Mouse (Mus musculus) G1E (cell line): ENCODE data around the gene Adcy2.

Experiments
- CTCF ChIP-seq: IDR thresholded peaks from 2 replicates; pipeline ENCODE4 v1.5.1; 2012; ENCODE audit warnings: low read depth, low read length, inconsistent platforms, mixed read lengths
- POLR2AphosphoS5 ChIP-seq: IDR thresholded peaks from 2 replicates; pipeline ENCODE4 v1.6.1; 2012; ENCODE audit warnings: low read depth, low read length, inconsistent platforms; ENCODE audit not compliant: insufficient replicate concordance
- TAL1 ChIP-seq: conservative IDR thresholded peaks from 2 replicates; pipeline ENCODE4 v1.6.1; 2012; ENCODE audit warnings: low read depth, low read length, inconsistent platforms, mixed read lengths

DNA sequence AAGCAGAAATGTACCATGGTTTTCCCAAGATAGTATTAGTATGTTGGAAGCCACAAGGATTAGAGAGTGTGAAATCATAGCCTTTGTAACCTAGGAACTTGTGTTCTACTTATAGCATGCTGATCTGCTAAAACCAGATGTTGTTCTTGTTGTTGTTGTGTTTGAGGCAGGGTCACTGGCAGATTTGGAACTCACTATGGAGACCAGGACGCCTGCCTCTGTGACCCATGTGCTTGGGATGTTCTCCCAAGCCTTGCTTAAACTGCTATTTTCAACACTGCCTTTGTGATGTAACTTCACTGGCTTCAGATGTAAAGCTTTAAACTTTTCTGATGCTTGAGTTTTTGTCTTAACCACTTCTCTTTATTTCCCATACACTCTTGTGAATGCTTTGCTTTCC, 216.2 kb downstream of the Adcy2 start:
- TF ChIP-seq CTCF = no peak
- TF ChIP-seq POLR2AphosphoS5 = no peak
- no peak for TF ChIP-seq TAL1
